Mouse (Mus musculus) forebrain, embryonic 15.5 days (tissue): ENCODE measurements at regions not wholly inside any gene's neighbourhood (a gene's known extent, or its start where the extent isn't known, plus 50 kb on each side); places are given as distances from the start of the nearest gene placed in this dataset.

Experiments
- ATAC-seq: fragments of 200-750 bp; cut with Nextera tagmentation; replicated peaks from 2 replicates; pipeline ENCODE4 v1.8.0; 2017; ENCODE audit warnings: mild to moderate bottlenecking, moderate TSS enrichment, moderate library complexity
- H3K27ac ChIP-seq: fragments of 300-500 bp; sonication (generic); replicated peaks from 2 replicates; pipeline ENCODE4 v1.5.1; 2015; ENCODE audit warnings: mild to moderate bottlenecking, inconsistent platforms
- H3K27me3 ChIP-seq: fragments of 300-500 bp; sonication (generic); 2 replicates; pipeline ENCODE4 v1.6.1; 2015; ENCODE audit warnings: inconsistent platforms
- H3K36me3 ChIP-seq: fragments of 300-500 bp; sonication (generic); 2 replicates; pipeline ENCODE4 v1.6.1; 2015; ENCODE audit warnings: mild to moderate bottlenecking, inconsistent platforms
- H3K4me1 ChIP-seq: fragments of 300-500 bp; sonication (generic); 2 replicates; pipeline ENCODE4 v1.6.1; 2015; ENCODE audit warnings: inconsistent platforms
- H3K4me2 ChIP-seq: fragments of 300-500 bp; sonication (generic); replicated peaks from 2 replicates; pipeline ENCODE4 v1.6.1; 2015; ENCODE audit warnings: mild to moderate bottlenecking, inconsistent platforms
- H3K4me3 ChIP-seq: fragments of 300-500 bp; sonication (generic); 2 replicates; pipeline ENCODE4 v1.5.1; 2015; ENCODE audit warnings: mild to moderate bottlenecking, inconsistent platforms
- H3K9ac ChIP-seq: fragments of 300-500 bp; sonication (generic); replicated peaks from 2 replicates; pipeline ENCODE4 v1.6.1; 2015; ENCODE audit warnings: mild to moderate bottlenecking, inconsistent platforms
- H3K9me3 ChIP-seq: fragments of 300-500 bp; sonication (generic); 2 replicates; pipeline ENCODE4 v1.6.1; 2016; ENCODE audit warnings: inconsistent platforms
- WGBS: fragments of 180-500 bp; shearing (Covaris S2); methylation state at CpG from one replicate; pipeline ENCODE4 v1.1.7; 2015; ENCODE audit warnings: mixed read lengths; 5-methylcytosine and 5-hydroxymethylcytosine counted together

DNA sequence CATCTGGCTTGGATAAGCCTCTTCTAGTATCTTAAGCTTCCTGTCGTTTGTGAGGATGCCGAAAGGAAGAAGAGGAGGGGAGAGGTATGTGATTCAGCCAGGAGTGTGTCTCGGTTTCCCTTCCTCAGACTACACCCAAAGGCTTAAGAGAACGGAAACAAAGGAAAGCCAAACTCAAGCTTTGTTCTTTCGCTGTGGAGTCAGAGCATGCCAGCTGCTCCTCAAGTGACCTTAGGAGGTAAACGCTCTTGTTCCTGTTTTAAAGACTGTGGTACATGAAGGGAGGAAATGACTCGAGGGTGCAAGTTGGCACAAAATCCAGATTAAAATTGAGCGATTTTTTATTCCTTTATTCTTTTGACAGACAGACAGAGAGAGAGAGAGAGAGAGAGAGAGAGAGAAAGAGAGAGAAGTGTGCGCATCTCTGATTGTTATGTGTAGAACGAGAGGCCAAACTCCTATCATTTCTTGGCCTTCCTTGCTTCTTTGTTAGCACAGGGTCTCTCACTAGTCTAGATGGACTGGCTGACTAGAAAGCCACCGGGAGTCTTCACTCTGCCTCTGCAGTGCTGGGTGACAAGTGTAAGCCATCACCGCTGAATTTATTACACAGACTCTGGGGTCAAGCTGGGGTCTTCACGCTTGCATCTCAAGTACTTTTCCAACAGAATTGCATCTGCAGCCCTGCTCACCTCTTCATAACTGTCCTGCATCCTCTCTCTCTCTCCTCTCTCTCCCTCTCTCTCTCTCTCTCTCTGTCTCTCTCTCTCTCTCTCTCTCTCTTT, 151.5 kb upstream of the Pde3a start:
- no peaks in the 10 kb centered on the region for H3K36me3 ChIP-seq
- H3K27ac ChIP-seq, result no peak overlapping the region
- no peak overlapping the region for H3K9ac ChIP-seq
- 67% methylated on average over 13 of the region's 13 CpGs for WGBS
- no peak overlapping the region for H3K4me2 ChIP-seq
- H3K27me3 ChIP-seq, result no peaks in the 10 kb centered on the region
- H3K4me3 ChIP-seq, result no peak overlapping the region
- ATAC-seq, result no peak
- no peaks in the 10 kb centered on the region for H3K4me1 ChIP-seq
- H3K9me3 ChIP-seq, result no peaks in the 10 kb centered on the region

- ATAC-seq, result no peak
- Histone ChIP-seq H3K9me3 (no peaks in the 10 kb centered on the region), H3K27ac (no peak overlapping the region)
These were observed 130.8 kb upstream of the Pde3a start for GRCm38 (mm10) chr6:141118287-141118686.

GRCm38 (mm10) chr6:141126614-141127396, 122.3 kb upstream of the Pde3a start:
- no peak overlapping the region for H3K9ac ChIP-seq
- no peak for ATAC-seq
- H3K36me3 ChIP-seq, result no peaks in the 10 kb centered on the region
- H3K9me3 ChIP-seq, result no peaks in the 10 kb centered on the region
- H3K27ac ChIP-seq, result no peak overlapping the region
- H3K27me3 ChIP-seq, result no peaks in the 10 kb centered on the region
- no peaks in the 10 kb centered on the region for H3K4me1 ChIP-seq
- WGBS, result 54% methylated on average over 10 of the region's 10 CpGs
- H3K4me2 ChIP-seq, result no peak overlapping the region
- H3K4me3 ChIP-seq, result no peak overlapping the region

More at GRCm38 (mm10) chr6:141118287-141118686, 130.8 kb upstream of the Pde3a start:
- H3K4me3 ChIP-seq, result no peak overlapping the region
- no peak overlapping the region for H3K9ac ChIP-seq
- no peaks in the 10 kb centered on the region for H3K36me3 ChIP-seq
- WGBS, result 79% methylated on average over 5 of the region's 5 CpGs
- no peaks in the 10 kb centered on the region for H3K27me3 ChIP-seq
- H3K4me2 ChIP-seq, result no peak overlapping the region
- no peaks in the 10 kb centered on the region for H3K4me1 ChIP-seq

GRCm38 (mm10) chr6:141129596-141129995, 119.5 kb upstream of the Pde3a start:
- 80% methylated on average over 1 of the region's 1 CpGs for WGBS
- Histone ChIP-seq H3K4me2 (no peak overlapping the region), H3K27ac (no peak overlapping the region), H3K4me1 (no peaks in the 10 kb centered on the region), H3K27me3 (no peaks in the 10 kb centered on the region), H3K4me3 (no peak overlapping the region), H3K36me3 (no peaks in the 10 kb centered on the region), H3K9me3 (no peaks in the 10 kb centered on the region), H3K9ac (no peak overlapping the region)
- ATAC-seq, result no peak

- Histone ChIP-seq H3K27me3 (no peaks in the 10 kb centered on the region), H3K4me3 (no peak overlapping the region)
- 58% methylated on average over 6 of the region's 6 CpGs for WGBS
These were observed 114.9 kb upstream of the Pde3a start for GRCm38 (mm10) chr6:141134176-141134575.

DNA sequence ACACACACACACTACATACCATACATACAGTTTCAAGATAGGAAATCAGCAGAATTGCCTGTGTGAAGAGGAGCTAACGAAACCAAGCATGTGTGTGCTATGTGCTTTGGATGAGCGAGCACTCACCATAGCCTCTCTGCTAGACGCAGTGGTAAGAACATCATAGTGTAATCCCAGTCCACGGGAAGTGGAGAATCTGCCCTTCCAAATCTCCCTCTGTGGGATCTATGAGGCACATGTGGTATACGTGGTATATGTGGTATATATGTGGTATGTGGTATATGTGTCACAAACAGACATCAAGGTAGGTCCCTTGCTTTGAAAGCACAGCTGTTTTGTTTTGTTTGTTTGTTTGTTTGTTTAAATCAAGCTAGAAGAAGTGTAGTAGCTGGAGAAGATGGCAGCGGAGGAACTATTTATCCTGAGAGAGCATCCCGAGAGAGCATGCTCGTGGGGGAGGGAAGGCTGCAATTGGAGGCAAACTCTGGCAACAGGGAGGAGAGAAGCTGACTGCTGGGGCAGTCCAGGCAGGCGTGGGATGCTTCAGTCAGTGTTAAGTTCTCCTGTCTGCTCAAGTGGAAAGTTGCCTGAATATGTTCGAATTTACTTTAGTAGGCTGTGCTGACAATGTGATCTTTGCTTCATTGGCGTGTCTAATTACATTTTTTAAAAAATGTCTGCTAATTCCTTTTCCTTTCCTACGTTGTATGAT, 112.2 kb upstream of the Pde3a start:
- ATAC-seq, result no peak
- Histone ChIP-seq H3K4me3 (no peak overlapping the region), H3K36me3 (no peaks in the 10 kb centered on the region), H3K4me1 (no peaks in the 10 kb centered on the region), H3K27me3 (no peaks in the 10 kb centered on the region), H3K4me2 (no peak overlapping the region), H3K9me3 (no peaks in the 10 kb centered on the region), H3K27ac (no peak overlapping the region), H3K9ac (no peak overlapping the region)
- WGBS, result 78% methylated on average over 12 of the region's 12 CpGs

More at GRCm38 (mm10) chr6:141134176-141134575, 114.9 kb upstream of the Pde3a start:
- no peak for ATAC-seq
- Histone ChIP-seq H3K27ac (no peak overlapping the region), H3K4me2 (no peak overlapping the region), H3K4me1 (no peaks in the 10 kb centered on the region), H3K9ac (no peak overlapping the region), H3K9me3 (no peaks in the 10 kb centered on the region), H3K36me3 (no peaks in the 10 kb centered on the region)

GRCm38 (mm10) chr6:141141016-141141415, 108.1 kb upstream of the Pde3a start:
- no peak for ATAC-seq
- Histone ChIP-seq H3K9ac (no peak overlapping the region), H3K4me1 (no peaks in the 10 kb centered on the region), H3K27me3 (no peaks in the 10 kb centered on the region), H3K4me3 (no peak overlapping the region), H3K4me2 (no peak overlapping the region), H3K27ac (no peak overlapping the region), H3K9me3 (no peaks in the 10 kb centered on the region), H3K36me3 (no peaks in the 10 kb centered on the region)
- WGBS, result 95% methylated on average over 22 of the region's 22 CpGs

DNA sequence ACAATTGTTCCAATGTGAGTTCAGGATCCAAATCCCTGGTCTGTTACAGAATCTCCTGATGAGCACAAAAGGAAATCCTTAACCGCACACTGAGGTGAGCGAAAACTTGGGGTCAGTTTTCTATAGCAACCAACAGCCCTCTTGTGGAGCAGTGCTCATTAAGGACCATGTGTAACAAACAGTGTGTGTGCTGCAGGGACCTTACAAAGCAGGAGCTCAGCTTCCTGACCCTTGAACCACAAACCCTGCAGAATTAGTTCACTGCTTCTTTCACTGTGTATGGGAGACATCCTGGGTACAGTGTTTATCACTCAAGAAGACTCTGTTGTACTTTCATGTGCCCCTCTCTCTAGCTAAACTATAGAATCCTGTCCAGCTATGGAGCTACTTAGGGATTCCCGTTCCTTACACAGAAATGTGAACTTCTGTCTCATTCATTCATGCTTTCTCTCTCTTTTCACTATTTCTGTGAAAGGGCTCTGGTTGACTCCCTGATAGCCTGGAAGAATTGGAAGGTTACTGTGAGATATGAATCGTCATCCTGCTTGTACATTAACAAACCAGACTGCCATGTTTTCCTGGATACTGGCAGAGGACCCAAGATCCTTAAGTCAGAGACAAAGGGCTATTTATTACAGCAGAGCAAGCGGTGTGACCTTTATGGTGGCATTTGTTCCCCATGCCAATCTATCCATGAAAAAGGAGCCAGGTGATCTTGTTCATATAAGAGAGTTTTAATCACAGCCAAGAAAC, 100.5 kb upstream of the Pde3a start:
- 41% methylated on average over 5 of the region's 5 CpGs for WGBS
- no peak for ATAC-seq
- no peaks in the 10 kb centered on the region for H3K27me3 ChIP-seq

DNA sequence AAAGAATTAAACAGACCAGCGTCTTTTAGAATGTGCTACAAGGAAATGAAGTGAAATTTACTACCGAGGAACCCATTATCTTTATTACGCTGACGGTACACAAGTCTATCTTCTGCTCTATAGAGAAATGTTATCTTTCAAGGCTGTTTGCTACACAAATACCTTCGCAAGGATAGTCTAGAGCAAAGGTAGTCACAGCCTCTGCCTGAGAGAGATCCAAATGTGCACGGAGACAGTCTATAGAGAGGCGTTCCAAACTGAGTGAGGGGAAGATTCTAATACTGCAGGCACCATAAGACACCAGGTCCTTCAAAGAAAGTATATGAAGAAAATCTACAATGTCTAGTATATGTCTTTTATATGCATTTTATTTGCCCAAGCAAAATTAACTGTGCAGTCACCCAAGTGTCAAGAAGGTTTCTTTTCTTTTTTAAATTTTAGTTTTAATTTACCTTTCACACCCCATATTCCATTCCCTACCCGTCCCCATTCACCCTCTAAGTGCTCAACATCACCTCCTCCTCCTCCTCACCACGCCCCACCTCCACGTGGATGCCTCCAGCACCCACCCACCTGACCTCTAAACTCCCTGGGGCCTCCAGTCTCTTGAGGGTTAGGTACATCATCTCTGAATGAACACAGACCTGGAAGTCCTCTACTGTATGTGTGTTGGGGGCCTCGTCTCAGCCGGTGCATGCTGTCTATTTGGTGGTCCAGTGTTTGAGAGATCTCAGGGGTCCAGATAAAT, 99.7 kb upstream of the Pde3a start:
- no peaks in the 10 kb centered on the region for H3K9me3 ChIP-seq
- H3K4me1 ChIP-seq, result no peaks in the 10 kb centered on the region
- WGBS, result 83% methylated on average over 12 of the region's 12 CpGs
- H3K4me2 ChIP-seq, result no peak overlapping the region
- no peak overlapping the region for H3K4me3 ChIP-seq
- no peak for ATAC-seq
- no peak overlapping the region for H3K27ac ChIP-seq
- H3K36me3 ChIP-seq, result no peaks in the 10 kb centered on the region
- no peak overlapping the region for H3K9ac ChIP-seq
- H3K27me3 ChIP-seq, result no peaks in the 10 kb centered on the region

More for the DNA sequence above, 100.5 kb upstream of the Pde3a start:
- no peak overlapping the region for H3K4me3 ChIP-seq
- H3K9me3 ChIP-seq, result no peaks in the 10 kb centered on the region
- no peaks in the 10 kb centered on the region for H3K36me3 ChIP-seq
- no peak overlapping the region for H3K9ac ChIP-seq
- H3K27ac ChIP-seq, result no peak overlapping the region
- no peaks in the 10 kb centered on the region for H3K4me1 ChIP-seq
- no peak overlapping the region for H3K4me2 ChIP-seq

GRCm38 (mm10) chr6:141159326-141159725, 89.7 kb upstream of the Pde3a start:
- no peak overlapping the region for H3K4me3 ChIP-seq
- no peaks in the 10 kb centered on the region for H3K36me3 ChIP-seq
- no peaks in the 10 kb centered on the region for H3K4me1 ChIP-seq
- H3K9ac ChIP-seq, result no peak overlapping the region
- H3K9me3 ChIP-seq, result no peaks in the 10 kb centered on the region
- WGBS, result 80% methylated on average over 5 of the region's 5 CpGs
- H3K4me2 ChIP-seq, result no peak overlapping the region
- no peaks in the 10 kb centered on the region for H3K27me3 ChIP-seq
- no peak overlapping the region for H3K27ac ChIP-seq
- ATAC-seq, result no peak

GRCm38 (mm10) chr6:141161626-141162233, 87.3 kb upstream of the Pde3a start:
- no peaks in the 10 kb centered on the region for H3K4me1 ChIP-seq
- H3K9ac ChIP-seq, result no peak overlapping the region
- no peaks in the 10 kb centered on the region for H3K27me3 ChIP-seq
- no peak overlapping the region for H3K4me3 ChIP-seq
- no peaks in the 10 kb centered on the region for H3K9me3 ChIP-seq
- H3K27ac ChIP-seq, result no peak overlapping the region
- no peaks in the 10 kb centered on the region for H3K36me3 ChIP-seq
- no peak for ATAC-seq
- no peak overlapping the region for H3K4me2 ChIP-seq
- WGBS, result 83% methylated on average over 3 of the region's 3 CpGs
